Mouse (Mus musculus) stomach, postnatal 0 days (tissue): ENCODE results near the gene Plxna3. TPM values are rescaled to one million over a fixed set of nuclear protein-coding genes. Genes with fewer than 3 reads are reported as not detected.

ENCODE experiments used
- ATAC-seq: fragments of 200-750 bp; cut with Nextera tagmentation; 2 replicates; pipeline ENCODE4 v1.8.0; 2017; ENCODE audit not compliant: low FRiP score, low TSS enrichment
- DNase-seq: peaks from one replicate; pipeline ENCODE4 v3.0.0-alpha.2; 2016; ENCODE audit warnings: low spot score
- H3K27ac ChIP-seq: fragments of 300-500 bp; sonication (generic); replicated peaks from 2 replicates; pipeline ENCODE4 v1.5.1; 2014; ENCODE audit warnings: mild to moderate bottlenecking, control low read depth
- H3K27me3 ChIP-seq: fragments of 300-500 bp; sonication (generic); 2 replicates; pipeline ENCODE4 v1.6.1; 2014; ENCODE audit warnings: low read length; ENCODE audit not compliant: control insufficient read depth, insufficient read depth
- H3K36me3 ChIP-seq: fragments of 300-500 bp; sonication (generic); 2 replicates; pipeline ENCODE4 v1.6.1; 2014; ENCODE audit warnings: low read length, mixed read lengths; ENCODE audit not compliant: control insufficient read depth, insufficient read depth
- H3K4me1 ChIP-seq: fragments of 300-500 bp; sonication (generic); replicated peaks from 2 replicates; pipeline ENCODE4 v1.6.1; 2014; ENCODE audit warnings: antibody characterized with exemption; ENCODE audit not compliant: control insufficient read depth, insufficient read depth
- H3K4me2 ChIP-seq: fragments of 300-500 bp; sonication (generic); replicated peaks from 2 replicates; pipeline ENCODE4 v1.6.1; 2014; ENCODE audit warnings: low read depth, mild to moderate bottlenecking, control low read depth, moderate library complexity
- H3K4me3 ChIP-seq: fragments of 300-500 bp; sonication (generic); 2 replicates; pipeline ENCODE4 v1.5.1; 2014; ENCODE audit warnings: low read depth, low read length, control low read depth
- H3K9ac ChIP-seq: fragments of 300-500 bp; sonication (generic); 2 replicates; pipeline ENCODE4 v1.6.1; 2014; ENCODE audit warnings: mild to moderate bottlenecking, low read length, control low read depth, mixed read lengths
- H3K9me3 ChIP-seq: fragments of 300-500 bp; sonication (generic); 2 replicates; pipeline ENCODE4 v1.6.1; 2016; ENCODE audit warnings: low read length; ENCODE audit not compliant: control insufficient read depth
- CTCF ChIP-seq: IDR thresholded peaks from 2 replicates; pipeline ENCODE4 v1.5.1; 2016; ENCODE audit warnings: antibody characterized with exemption, low read depth, mild to moderate bottlenecking, moderate library complexity
- EP300 ChIP-seq: optimal IDR thresholded peaks from 2 replicates; pipeline ENCODE3; 2016; ENCODE audit warnings: antibody characterized with exemption
- whole genome bisulfite sequencing: fragments of 180-500 bp; shearing (Covaris S2); extraction: QIAGEN DNeasy Blood & Tissue Kit; methylation state at CpG from one replicate; pipeline ENCODE4 v1.1.7; 2014; 5-methylcytosine and 5-hydroxymethylcytosine counted together
- polyA plus RNA-seq: library from polyadenylated mRNA; unstranded; fragments of >200 nt; fragmentation: Nextera tagmentation; extraction: Ambion mirVana; gene quantifications from 2 replicates; pipeline ENCODE4 v1.2.1, GENCODE M21; 2015

Gene Plxna3
- polyA plus RNA-seq, 1 experiment from 2014 or later: 2.9 TPM

DNA sequence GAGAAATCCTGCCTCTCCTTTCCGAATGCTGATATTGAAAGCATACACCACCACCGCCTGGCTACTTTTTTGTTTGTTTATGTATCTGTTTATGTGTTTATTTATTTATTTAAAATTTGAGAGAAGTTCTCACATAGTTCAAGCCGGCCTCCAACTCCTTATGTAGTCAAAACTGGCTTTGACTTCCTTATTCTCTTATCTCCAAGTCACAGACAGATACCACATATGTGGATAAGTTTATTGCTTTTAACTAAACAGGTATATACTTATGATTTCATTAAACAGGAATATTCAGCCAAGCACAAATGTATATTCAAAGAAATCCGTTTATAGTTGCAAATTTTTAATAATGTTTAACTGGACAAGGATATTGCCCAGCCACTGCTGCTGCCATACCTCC is 35.4 kb upstream of the Plxna3 start:
- TF ChIP-seq CTCF (no peak), EP300 (no peak)
- Histone ChIP-seq H3K36me3 (no peaks in the 10 kb centered on the region), H3K27ac (no peak overlapping the region), H3K4me3 (no peak overlapping the region), H3K4me2 (no peak overlapping the region), H3K4me1 (no peaks in the 10 kb centered on the region), H3K9ac (no peak overlapping the region), H3K9me3 (no peaks in the 10 kb centered on the region), H3K27me3 (no peaks in the 10 kb centered on the region)
- 65% methylated on average over 4 of the region's 4 CpGs for WGBS
- DNase-seq (no peak), ATAC-seq (no peak)

DNA sequence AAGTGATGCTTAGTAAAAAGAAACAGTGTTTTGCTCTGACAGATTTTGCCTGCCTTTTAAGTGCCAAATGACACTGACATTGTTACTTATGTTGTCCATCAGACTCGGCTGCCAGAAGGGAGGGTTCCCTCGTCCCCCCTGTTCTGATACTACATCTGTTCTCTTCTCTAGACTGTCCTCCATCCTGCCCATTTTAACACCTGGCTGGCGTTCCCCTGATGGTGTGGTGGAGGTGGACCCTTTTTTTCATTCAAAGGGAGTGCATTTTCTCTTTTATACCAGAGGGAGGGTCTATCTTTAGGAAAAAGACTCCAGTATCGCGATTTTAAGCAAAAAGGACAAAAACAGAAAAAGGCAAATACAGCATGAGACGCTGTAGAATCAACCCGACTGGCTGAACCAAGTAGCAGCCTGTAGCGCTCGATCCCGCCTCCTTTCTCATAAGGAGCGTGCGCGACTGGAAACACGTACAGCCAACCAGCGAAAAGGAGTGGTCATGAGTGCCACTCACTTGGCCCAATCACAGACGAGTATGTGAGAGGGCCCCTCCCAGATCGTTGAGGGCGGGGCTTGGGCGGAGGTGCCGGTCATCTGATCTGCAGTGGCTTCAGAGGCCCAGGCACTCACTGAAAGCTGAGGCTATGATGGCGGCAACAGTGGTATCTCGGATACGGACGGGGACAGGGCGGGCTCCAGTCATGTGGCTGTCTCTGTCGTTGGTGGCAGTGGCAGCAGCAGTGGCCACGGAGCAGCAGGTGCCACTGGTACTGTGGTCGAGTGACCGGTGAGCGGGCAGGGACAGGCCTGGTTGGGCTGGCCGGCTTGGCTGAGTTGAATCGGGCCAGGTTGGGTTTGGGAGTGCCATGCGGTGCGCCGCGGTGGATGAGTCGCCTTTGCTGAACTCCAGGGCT is 32.1 kb upstream of the Plxna3 start, which contains the start of gene Atp6ap1:
TSS of gene Atp6ap1 (plus strand) at position 560 of the 911 bp plus-strand sequence.
- 11% methylated on average over 28 of the region's 37 CpGs for WGBS
- H3K36me3 ChIP-seq: no peaks in the 10 kb centered on the region
- no peak for TF ChIP-seq EP300
- no peak for TF ChIP-seq CTCF
- H3K27ac ChIP-seq: peak within 1 kb of the TSS; percentile 73
- H3K27me3 ChIP-seq: no peaks in the 10 kb centered on the region
- DNase-seq (peak; percentile 94), ATAC-seq (peak; percentile 98)
- H3K9ac ChIP-seq: peak within 1 kb of the TSS; percentile 77
- H3K4me1 ChIP-seq: no peaks in the 10 kb centered on the region
- H3K9me3 ChIP-seq: no peaks in the 10 kb centered on the region
- H3K4me3 ChIP-seq: peak within 1 kb of the TSS; percentile 56
- peak within 1 kb of the TSS; percentile 55 for H3K4me2 ChIP-seq

- no peak for ATAC-seq
- H3K9ac ChIP-seq: no peak overlapping the region
- no peak overlapping the region for H3K27ac ChIP-seq
- H3K9me3 ChIP-seq: no peaks in the 10 kb centered on the region
- no peak overlapping the region for H3K4me3 ChIP-seq
- no peak for DNase-seq
- WGBS: 68% methylated on average over 1 of the region's 1 CpGs
- no peaks in the 10 kb centered on the region for H3K4me1 ChIP-seq
- H3K27me3 ChIP-seq: no peaks in the 10 kb centered on the region
- H3K36me3 ChIP-seq: no peaks in the 10 kb centered on the region
- no peak overlapping the region for H3K4me2 ChIP-seq
- TF ChIP-seq EP300: no peak
- no peak for TF ChIP-seq CTCF
Observed at GRCm38 (mm10) chrX:74298348-74298747, 30.5 kb upstream of the Plxna3 start.

- Histone ChIP-seq H3K36me3 (no peaks in the 10 kb centered on the region), H3K4me2 (no peak overlapping the region), H3K27me3 (no peaks in the 10 kb centered on the region), H3K4me1 (no peaks in the 10 kb centered on the region), H3K27ac (no peak overlapping the region), H3K9me3 (no peaks in the 10 kb centered on the region), H3K9ac (no peak overlapping the region), H3K4me3 (no peak overlapping the region)
- 73% methylated on average over 3 of the region's 3 CpGs for WGBS
- ATAC-seq: no peak
- no peak for TF ChIP-seq CTCF
- TF ChIP-seq EP300: no peak
- no peak for DNase-seq
Observed at GRCm38 (mm10) chrX:74299721-74300120, 29.1 kb upstream of the Plxna3 start.

DNA sequence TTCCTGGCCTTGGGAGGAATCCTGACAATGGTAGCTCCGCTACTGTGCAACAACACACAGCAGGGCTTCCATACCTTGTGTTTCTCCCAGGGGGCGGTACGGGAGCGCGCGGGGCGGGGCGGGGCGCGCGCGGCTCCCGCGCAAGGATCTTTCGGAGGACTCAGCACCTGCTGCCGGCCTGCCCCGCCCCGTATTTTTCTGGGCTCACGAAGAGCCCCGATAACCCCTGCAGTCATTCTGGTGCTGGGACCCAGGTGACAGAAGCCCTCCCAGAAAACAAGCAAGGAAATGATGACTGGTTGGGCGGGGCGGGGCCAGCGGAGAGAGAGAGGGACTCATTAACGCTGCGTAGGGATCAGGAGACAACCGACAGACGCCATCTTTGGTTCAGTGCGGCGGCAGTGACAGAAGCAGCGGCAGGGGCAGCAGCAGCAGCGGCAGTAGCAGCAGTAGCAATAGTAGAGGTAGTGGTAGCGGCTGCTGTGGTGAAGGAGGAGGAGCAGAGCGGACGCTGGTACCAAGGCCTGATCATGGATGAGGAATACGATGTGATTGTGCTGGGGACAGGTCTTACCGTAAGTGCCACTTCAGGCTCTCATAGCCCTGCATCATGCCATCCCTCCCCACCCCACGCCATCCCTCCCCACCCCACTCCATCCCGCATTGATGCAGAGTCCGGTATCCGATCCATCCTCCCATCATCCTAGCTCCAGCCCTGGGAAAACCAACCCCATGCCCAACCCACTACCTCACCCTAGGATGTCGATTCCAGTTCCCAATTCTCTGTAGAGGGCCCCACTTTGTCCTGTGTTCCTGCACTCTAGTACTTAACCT is 23.8 kb upstream of the Plxna3 start, which contains the start of gene Gdi1:
TSS of gene Gdi1 (plus strand) at position 132 of the 834 bp plus-strand sequence.
- WGBS: 16% methylated on average over 34 of the region's 41 CpGs

More for the DNA sequence above, 23.8 kb upstream of the Plxna3 start, which contains the start of gene Gdi1:
- H3K36me3 ChIP-seq: no peaks in the 10 kb centered on the region
- peak within 1 kb of the TSS; percentile 79 for H3K27ac ChIP-seq
- ATAC-seq (peak; percentile 92), DNase-seq (peak; percentile 83)
- H3K4me2 ChIP-seq: peak within 1 kb of the TSS; percentile 56
- no peaks in the 10 kb centered on the region for H3K27me3 ChIP-seq
- peak within 1 kb of the TSS; percentile 51 for H3K4me3 ChIP-seq
- H3K9me3 ChIP-seq: no peaks in the 10 kb centered on the region
- peak within 1 kb of the TSS; percentile 50 for H3K9ac ChIP-seq
- H3K4me1 ChIP-seq: no peaks in the 10 kb centered on the region
- peak; percentile 76 for TF ChIP-seq EP300
- peak; percentile 59 for TF ChIP-seq CTCF
